Mouse (Mus musculus) intestine, embryonic 16.5 days (tissue): ENCODE results near the gene Cd101. TPM values are rescaled to one million over a fixed set of nuclear protein-coding genes. Genes with fewer than 3 reads are reported as not detected.
A peak's percentile ranks its signal among the peaks of the same experiment; 100 is the strongest.

Source experiments
- ATAC-seq: fragments of 200-750 bp; cut with Nextera tagmentation; 2 replicates; pipeline ENCODE4 v1.8.0; 2017; ENCODE audit warnings: moderate TSS enrichment, moderate library complexity
- H3K27ac ChIP-seq: fragments of 300-500 bp; sonication (generic); 2 replicates; pipeline ENCODE4 v1.5.1; 2014; ENCODE audit warnings: mild to moderate bottlenecking, low read length
- H3K27me3 ChIP-seq: fragments of 300-500 bp; sonication (generic); replicated peaks from 2 replicates; pipeline ENCODE4 v1.6.1; 2014; ENCODE audit warnings: low read length, control low read depth, mixed read lengths; ENCODE audit not compliant: control insufficient read depth, insufficient read depth
- H3K36me3 ChIP-seq: fragments of 300-500 bp; sonication (generic); 2 replicates; pipeline ENCODE4 v1.6.1; 2014; ENCODE audit warnings: low read length, control low read depth; ENCODE audit not compliant: control insufficient read depth, insufficient read depth
- H3K4me1 ChIP-seq: fragments of 300-500 bp; sonication (generic); 2 replicates; pipeline ENCODE4 v1.6.1; 2014; ENCODE audit warnings: low read length, control low read depth, mixed read lengths; ENCODE audit not compliant: control insufficient read depth, insufficient read depth
- H3K4me2 ChIP-seq: fragments of 300-500 bp; sonication (generic); 2 replicates; pipeline ENCODE4 v1.6.1; 2014; ENCODE audit warnings: low read depth, low read length, control low read depth
- H3K4me3 ChIP-seq: fragments of 300-500 bp; sonication (generic); 2 replicates; pipeline ENCODE4 v1.5.1; 2014; ENCODE audit warnings: mild to moderate bottlenecking, low read length
- H3K9ac ChIP-seq: fragments of 300-500 bp; sonication (generic); 2 replicates; pipeline ENCODE4 v1.6.1; 2014; ENCODE audit warnings: low read depth, low read length
- H3K9me3 ChIP-seq: fragments of 300-500 bp; sonication (generic); 2 replicates; pipeline ENCODE4 v1.6.1; 2016; ENCODE audit warnings: low read length, control low read depth; ENCODE audit not compliant: control insufficient read depth
- WGBS: fragments of 180-500 bp; shearing (Covaris S2); extraction: QIAGEN DNeasy Blood & Tissue Kit; methylation state at CpG from one replicate; pipeline ENCODE4 v1.1.7; 2014; 5-methylcytosine and 5-hydroxymethylcytosine counted together
- polyA plus RNA-seq: library from polyadenylated mRNA; unstranded; fragments of >200 nt; fragmentation: Nextera tagmentation; extraction: Ambion mirVana; gene quantifications from 2 replicates; pipeline ENCODE4 v1.2.1, GENCODE M21; 2015

Gene Cd101
- polyA plus RNA-seq, 1 experiment from 2014 or later, result 0.13 TPM

GRCm38 (mm10) chr3:101013536-101013935 is 15.8 kb downstream of the Cd101 start:
- Histone ChIP-seq H3K4me1 (peaks cover 13% of the 10 kb centered on the region; the same call in 1 of the 2 replicates), H3K36me3 (no peaks in the 10 kb centered on the region), H3K9me3 (no peaks in the 10 kb centered on the region), H3K27ac (no peak overlapping the region), H3K4me2 (no peak overlapping the region), H3K27me3 (no peaks in the 10 kb centered on the region), H3K4me3 (no peak overlapping the region), H3K9ac (no peak overlapping the region)
- no peak for ATAC-seq
- 87% methylated on average over 3 of the region's 3 CpGs for WGBS

- no peak overlapping the region for H3K4me2 ChIP-seq
- no peaks in the 10 kb centered on the region for H3K36me3 ChIP-seq
- no peak for ATAC-seq
- H3K27ac ChIP-seq, result no peak overlapping the region
- no peak overlapping the region for H3K9ac ChIP-seq
- no peaks in the 10 kb centered on the region for H3K27me3 ChIP-seq
- 92% methylated on average over 10 of the region's 10 CpGs for WGBS
- no peak overlapping the region for H3K4me3 ChIP-seq
- no peaks in the 10 kb centered on the region for H3K9me3 ChIP-seq
- H3K4me1 ChIP-seq, result peaks cover 13% of the 10 kb centered on the region; the same call in 1 of the 2 replicates
Measured at GRCm38 (mm10) chr3:101013005-101013404, 16.4 kb downstream of the Cd101 start.

- H3K4me1 ChIP-seq, result peaks cover 13% of the 10 kb centered on the region; the same call in 1 of the 2 replicates
- no peaks in the 10 kb centered on the region for H3K27me3 ChIP-seq
- H3K4me3 ChIP-seq, result no peak overlapping the region
- H3K27ac ChIP-seq, result no peak overlapping the region
- H3K4me2 ChIP-seq, result no peak overlapping the region
- ATAC-seq, result no peak
- no peak overlapping the region for H3K9ac ChIP-seq
- 81% methylated on average over 8 of the region's 8 CpGs for WGBS
- H3K9me3 ChIP-seq, result no peaks in the 10 kb centered on the region
- no peaks in the 10 kb centered on the region for H3K36me3 ChIP-seq
Measured at GRCm38 (mm10) chr3:101012597-101012996, 16.8 kb downstream of the Cd101 start.

GRCm38 (mm10) chr3:101012131-101012571 is 17.2 kb downstream of the Cd101 start:
- H3K27ac ChIP-seq, result no peak overlapping the region
- H3K4me2 ChIP-seq, result no peak overlapping the region
- H3K9ac ChIP-seq, result no peak overlapping the region
- H3K9me3 ChIP-seq, result no peaks in the 10 kb centered on the region
- ATAC-seq, result peak; percentile 31; the same call in 1 of the 2 replicates
- H3K4me1 ChIP-seq, result peaks cover 13% of the 10 kb centered on the region; the same call in 1 of the 2 replicates
- no peaks in the 10 kb centered on the region for H3K27me3 ChIP-seq
- no peaks in the 10 kb centered on the region for H3K36me3 ChIP-seq
- 50% methylated on average over 10 of the region's 10 CpGs for WGBS
- H3K4me3 ChIP-seq, result no peak overlapping the region

- H3K27me3 ChIP-seq, result no peaks in the 10 kb centered on the region
- H3K36me3 ChIP-seq, result no peaks in the 10 kb centered on the region
- H3K4me2 ChIP-seq, result no peak overlapping the region
- no peak overlapping the region for H3K4me3 ChIP-seq
- H3K9me3 ChIP-seq, result no peaks in the 10 kb centered on the region
- H3K4me1 ChIP-seq, result peaks cover 13% of the 10 kb centered on the region; the same call in 1 of the 2 replicates
- ATAC-seq, result no peak
- no peak overlapping the region for H3K9ac ChIP-seq
- 59% methylated on average over 5 of the region's 5 CpGs for WGBS
- no peak overlapping the region for H3K27ac ChIP-seq
Measured at GRCm38 (mm10) chr3:101011203-101011600, 18.2 kb downstream of the Cd101 start.

GRCm38 (mm10) chr3:101010589-101011202 is 18.7 kb downstream of the Cd101 start:
- no peaks in the 10 kb centered on the region for H3K36me3 ChIP-seq
- peaks cover 11% of the 10 kb centered on the region; the same call in 1 of the 2 replicates for H3K4me1 ChIP-seq
- H3K27me3 ChIP-seq, result no peaks in the 10 kb centered on the region
- no peaks in the 10 kb centered on the region for H3K9me3 ChIP-seq
- no peak overlapping the region for H3K9ac ChIP-seq
- H3K4me2 ChIP-seq, result no peak overlapping the region
- no peak overlapping the region for H3K4me3 ChIP-seq
- 79% methylated on average over 4 of the region's 4 CpGs for WGBS
- H3K27ac ChIP-seq, result no peak overlapping the region
- peak; percentile 54 for ATAC-seq

- Histone ChIP-seq H3K4me3 (no peak overlapping the region), H3K36me3 (no peaks in the 10 kb centered on the region), H3K9me3 (no peaks in the 10 kb centered on the region), H3K27me3 (no peaks in the 10 kb centered on the region), H3K9ac (no peak overlapping the region), H3K4me1 (peaks cover 4% of the 10 kb centered on the region; the same call in 1 of the 2 replicates), H3K4me2 (no peak overlapping the region), H3K27ac (no peak overlapping the region)
- 71% methylated on average over 5 of the region's 5 CpGs for WGBS
- no peak for ATAC-seq
Measured at GRCm38 (mm10) chr3:101007112-101007782, 22.1 kb downstream of the Cd101 start.

- H3K4me1 ChIP-seq, result no peaks in the 10 kb centered on the region
- H3K9ac ChIP-seq, result no peak overlapping the region
- no peak overlapping the region for H3K4me3 ChIP-seq
- ATAC-seq, result no peak
- H3K27me3 ChIP-seq, result no peaks in the 10 kb centered on the region
- no peaks in the 10 kb centered on the region for H3K36me3 ChIP-seq
- no peaks in the 10 kb centered on the region for H3K9me3 ChIP-seq
- 76% methylated on average over 6 of the region's 6 CpGs for WGBS
- H3K4me2 ChIP-seq, result no peak overlapping the region
- H3K27ac ChIP-seq, result no peak overlapping the region
Measured at GRCm38 (mm10) chr3:101005392-101005791, 24.0 kb downstream of the Cd101 start.

GRCm38 (mm10) chr3:101003575-101004356 is 25.6 kb downstream of the Cd101 start:
- no peak for ATAC-seq
- no peak overlapping the region for H3K9ac ChIP-seq
- no peaks in the 10 kb centered on the region for H3K9me3 ChIP-seq
- H3K27me3 ChIP-seq, result no peaks in the 10 kb centered on the region
- 84% methylated on average over 15 of the region's 15 CpGs for WGBS
- H3K36me3 ChIP-seq, result no peaks in the 10 kb centered on the region
- H3K4me2 ChIP-seq, result no peak overlapping the region
- no peak overlapping the region for H3K4me3 ChIP-seq
- H3K4me1 ChIP-seq, result no peaks in the 10 kb centered on the region
- no peak overlapping the region for H3K27ac ChIP-seq
